Mouse (Mus musculus): ENCODE measurements around the gene Rabl6.

- TF ChIP-seq GATA1 (IDR thresholded peaks at IDR 0.05; ENCODE audit: borderline replicate concordance, low read length) (no peak), FLI1 (IDR thresholded peaks at IDR 0.05; ENCODE audit: low read length) (no peak)
Observed at GRCm38 (mm10) chr2:25588227-25588907, 20.0 kb downstream of the Rabl6 start.

Measured in megakaryocyte, embryonic 14.5 days (primary cell).